Mouse (Mus musculus): Measurements from ENCODE around the gene Kctd2. TPM values are rescaled to one million over a fixed set of nuclear protein-coding genes. Genes with fewer than 3 reads are reported as not detected.
"Not testable (repeated sequence)": the region's sequence is repeated elsewhere in the genome, so short reads cannot be mapped to it uniquely, and the experiment has no call there.

Kctd2 gene
- total RNA-seq (2022), result 10 to 100 TPM; 63.2 to 74.5 (median 72.3) TPM

DNA sequence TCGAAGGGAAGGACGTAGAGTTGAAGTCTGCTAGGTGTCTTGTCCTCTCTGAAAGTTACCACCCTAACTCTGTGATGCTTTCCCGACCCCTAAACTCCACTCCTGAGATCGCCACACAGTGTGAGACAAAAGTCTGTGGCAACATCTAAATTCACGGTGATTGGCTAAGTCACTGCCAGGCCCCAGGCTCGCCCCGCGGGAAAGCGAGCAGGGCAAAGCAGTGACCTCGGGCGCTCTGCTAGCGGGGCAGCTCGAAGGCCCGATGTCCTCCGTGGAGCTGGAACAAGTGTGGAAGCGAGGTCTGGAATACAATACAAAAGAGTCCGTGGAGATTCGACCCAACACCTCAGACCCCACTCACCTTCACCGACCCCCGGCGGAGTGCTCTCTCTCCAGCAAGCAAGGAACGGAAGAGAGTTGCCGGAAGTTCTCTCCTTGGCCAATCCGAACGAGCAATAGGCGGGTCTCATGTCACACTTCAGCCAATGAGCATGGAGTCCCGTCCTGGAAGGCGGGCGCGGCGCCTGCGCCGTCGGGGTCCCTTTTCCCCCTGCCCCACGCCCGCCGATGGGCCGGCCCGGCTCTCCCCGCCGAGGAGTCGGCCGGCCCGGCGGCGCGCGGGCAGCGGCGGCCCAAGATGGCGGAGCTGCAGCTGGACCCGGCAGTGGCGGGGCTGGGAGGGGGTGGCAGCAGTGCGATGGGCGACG is at the start of gene Kctd2, which contains the start of gene Atp5h:
TSS of gene Kctd2 (plus strand) at position 598 of the 707 bp plus-strand sequence.
TSS of gene Atp5h (minus strand) at position 432 of the 707 bp plus-strand sequence.
- peak; percentile 84 to 96 for DNase-seq (ENCODE audit: low spot score in 2 of 2)

DNA sequence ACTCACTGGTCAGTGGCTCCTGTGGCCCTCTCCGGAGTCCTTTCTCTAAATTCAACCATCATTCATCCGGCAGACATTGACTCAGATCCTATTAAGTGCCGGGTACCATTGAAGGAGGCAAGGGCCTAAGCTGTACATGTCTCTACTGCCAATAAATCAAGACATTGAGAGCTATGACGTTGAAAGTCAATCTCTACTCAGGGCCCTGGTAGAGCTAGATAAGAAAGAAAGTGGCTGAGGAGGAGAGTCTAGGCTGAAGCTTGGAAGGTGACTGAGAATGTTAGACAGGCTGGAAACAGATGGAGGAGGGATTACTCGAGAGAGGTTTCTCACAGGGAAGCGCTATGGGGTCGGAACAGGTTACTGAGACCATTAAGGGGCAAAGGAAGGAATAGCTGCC is 49.6 kb upstream of the Kctd2 start:
- DNase-seq (ENCODE audit: low spot score in 2 of 2), result no peak

DNA sequence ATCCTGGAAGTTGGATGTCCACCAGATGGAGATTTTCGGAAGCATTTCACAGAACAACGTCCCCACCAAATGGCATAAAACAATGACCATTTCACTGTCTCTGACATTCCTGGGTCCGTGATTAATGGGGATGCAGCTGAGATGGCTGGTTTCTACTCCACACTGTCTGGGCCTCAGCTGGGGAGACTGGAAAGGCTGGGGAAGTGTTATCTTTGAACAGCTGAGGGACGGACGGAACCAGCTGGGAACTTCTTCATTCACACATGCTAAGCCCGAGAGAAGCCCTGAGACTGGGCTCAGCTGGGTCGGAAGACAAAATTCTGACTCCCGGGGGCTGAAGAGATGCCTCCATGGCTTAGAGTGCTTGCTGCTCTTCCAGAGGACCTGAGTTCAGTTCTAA is 48.6 kb upstream of the Kctd2 start:
- DNase-seq (ENCODE audit: low spot score in 2 of 2), result no peak

DNA sequence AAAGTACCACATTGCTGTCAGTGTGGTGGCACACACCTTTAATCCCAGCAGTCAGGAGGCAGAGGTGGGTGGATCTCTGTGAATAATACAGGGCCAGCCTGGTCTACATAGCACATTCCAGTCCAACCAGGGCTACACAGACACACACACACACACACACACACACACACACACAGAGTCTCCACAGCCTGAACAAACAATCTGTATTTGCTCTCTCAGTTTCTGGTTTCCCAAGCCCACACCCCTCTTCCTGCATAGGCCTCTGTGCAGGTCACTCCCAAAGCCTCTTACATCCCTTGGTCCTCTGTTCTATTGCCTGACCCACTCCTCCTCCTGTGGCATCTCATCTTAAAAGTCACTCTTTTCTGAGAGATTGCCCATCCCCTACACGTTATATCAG is 47.9 kb upstream of the Kctd2 start:
- no peak for DNase-seq (ENCODE audit: low spot score in 2 of 2)

DNA sequence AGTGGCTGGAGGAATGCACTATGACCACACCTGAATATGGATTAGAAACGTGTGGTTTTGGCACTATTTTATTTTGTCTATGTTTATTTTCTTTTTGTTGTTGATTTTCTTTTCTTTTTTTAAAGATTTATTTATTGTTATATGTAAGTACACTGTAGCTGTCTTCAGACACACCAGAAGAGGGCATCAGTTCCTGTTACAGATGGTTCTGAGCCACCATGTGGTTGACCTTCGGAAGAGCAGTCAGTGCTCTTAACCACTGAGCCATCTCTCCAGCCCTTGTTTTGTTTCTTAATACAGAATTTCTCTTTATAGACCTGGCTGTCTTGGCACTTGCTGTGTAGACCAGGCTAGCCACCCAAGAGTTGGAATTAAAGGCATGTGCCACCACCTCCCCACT is 47.2 kb upstream of the Kctd2 start:
- no peak for DNase-seq (ENCODE audit: low spot score in 2 of 2)

DNA sequence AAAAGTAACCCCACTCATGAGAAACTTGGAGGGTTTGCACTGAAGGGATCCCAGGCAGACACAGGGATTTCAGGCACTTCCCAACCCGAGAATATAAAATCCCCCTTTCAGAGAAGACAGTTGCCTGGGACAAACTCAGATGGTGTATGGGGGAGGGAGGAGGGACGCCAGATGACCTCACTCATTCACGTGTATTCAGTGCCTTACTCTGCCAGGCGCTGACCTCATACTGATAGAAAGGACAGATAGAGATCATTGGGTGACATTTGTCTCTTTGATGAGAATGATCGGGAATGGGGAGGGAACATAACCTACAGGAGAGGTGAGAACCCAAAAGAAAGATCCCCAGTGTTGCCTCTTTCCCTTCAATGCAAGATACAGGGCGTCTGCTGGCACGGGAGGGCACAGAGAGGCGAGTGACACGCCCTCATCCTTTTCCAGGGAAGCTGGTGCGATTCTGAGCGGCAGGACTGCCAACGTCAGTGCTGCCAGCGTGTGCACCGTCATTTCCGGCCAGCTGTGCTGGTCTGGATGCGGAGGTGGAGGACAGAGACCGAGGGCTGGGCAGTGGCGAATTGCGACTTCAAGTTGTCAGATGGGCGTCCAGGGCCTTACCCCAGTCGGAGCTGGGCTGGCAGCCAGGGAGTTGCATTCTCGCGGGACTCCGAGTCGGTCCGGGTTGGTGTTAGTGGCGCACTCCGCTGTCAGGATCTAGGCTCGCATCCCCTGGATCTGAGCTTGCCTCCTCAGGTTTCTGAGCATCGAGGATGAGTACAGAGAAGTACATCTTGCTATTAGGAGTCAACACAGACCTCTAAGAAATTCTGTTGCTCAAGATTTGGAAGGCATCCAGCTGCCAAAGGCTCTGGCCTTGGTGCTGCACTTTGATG is 45.9 kb upstream of the Kctd2 start:
- peak; percentile 81 to 84 for DNase-seq (ENCODE audit: low spot score in 2 of 2)

DNA sequence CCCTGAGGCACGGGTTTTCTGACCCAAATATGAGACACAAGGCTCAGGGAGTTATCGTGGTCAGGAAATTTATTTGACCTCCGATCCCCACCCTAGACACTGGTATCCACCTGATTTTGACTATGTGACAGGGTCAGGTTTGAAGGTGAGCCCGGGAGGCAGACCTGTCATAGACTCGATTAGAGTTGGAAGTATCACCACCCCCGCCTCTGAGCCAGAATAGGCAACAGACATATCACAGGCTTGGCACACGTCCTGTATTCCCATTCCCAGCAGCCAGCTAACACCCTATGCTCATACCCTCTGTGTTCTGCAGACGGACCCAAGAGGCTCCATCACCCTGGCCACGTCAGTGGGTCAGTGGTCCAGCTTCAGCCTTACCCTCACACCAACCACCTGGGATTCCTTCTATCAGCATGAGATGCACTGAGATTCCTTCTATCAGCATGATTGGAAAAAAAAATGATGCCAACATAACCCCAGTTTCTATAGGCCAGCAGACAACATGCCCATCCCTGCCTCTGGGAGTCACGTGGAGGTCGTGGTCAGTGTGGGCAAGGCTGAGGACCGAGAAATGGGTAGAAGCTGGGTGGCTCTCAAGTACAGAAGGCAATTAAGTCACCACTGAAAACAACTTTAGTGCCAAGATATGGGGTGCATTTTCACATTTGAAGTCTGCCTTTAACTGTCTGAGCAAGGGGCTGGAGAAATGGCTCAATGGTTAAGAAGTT is 45.1 kb upstream of the Kctd2 start:
- DNase-seq (ENCODE audit: low spot score in 2 of 2), result peak in 1 of 2 experiments; percentile 76

DNA sequence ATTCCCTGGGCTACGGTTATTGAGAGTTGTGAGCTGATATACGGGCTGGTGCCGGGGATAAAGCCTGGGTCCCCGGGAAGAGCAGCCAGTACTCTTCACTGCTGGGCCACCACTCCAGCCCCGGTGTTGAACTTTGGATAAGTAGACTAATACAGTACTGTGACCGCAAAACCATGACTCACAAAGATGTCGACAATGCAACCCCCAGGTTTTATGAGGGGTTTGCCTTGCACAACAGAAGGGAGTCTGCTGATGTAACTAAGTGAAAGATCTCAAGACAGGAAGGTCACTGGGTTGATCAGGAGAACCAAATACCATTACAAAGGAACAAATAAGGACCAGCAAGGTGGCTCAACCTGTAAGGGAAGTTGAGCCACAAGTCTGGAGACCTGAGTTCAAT is 43.2 kb upstream of the Kctd2 start:
- no peak for DNase-seq (ENCODE audit: low spot score in 2 of 2)

DNA sequence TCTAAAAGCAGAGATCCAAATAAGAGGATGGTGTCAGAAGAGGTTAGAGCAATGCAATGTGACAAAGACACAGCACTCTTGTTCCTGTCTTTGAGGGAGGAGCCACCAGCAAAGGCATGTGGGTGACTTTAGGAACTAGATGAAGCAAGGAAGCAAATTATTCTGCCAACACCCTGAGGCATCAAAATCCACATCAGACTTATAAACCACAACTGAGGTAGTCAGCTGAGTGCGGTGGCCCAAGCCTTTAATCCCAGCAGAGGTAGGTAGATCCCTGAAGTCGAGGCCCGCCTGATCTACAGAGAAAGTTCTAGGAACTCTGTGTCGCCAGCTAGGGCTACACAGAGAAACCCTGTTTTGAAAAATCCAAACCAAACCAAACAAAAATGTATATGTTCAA is 42.7 kb upstream of the Kctd2 start:
- DNase-seq (ENCODE audit: low spot score in 2 of 2), result no peak

DNA sequence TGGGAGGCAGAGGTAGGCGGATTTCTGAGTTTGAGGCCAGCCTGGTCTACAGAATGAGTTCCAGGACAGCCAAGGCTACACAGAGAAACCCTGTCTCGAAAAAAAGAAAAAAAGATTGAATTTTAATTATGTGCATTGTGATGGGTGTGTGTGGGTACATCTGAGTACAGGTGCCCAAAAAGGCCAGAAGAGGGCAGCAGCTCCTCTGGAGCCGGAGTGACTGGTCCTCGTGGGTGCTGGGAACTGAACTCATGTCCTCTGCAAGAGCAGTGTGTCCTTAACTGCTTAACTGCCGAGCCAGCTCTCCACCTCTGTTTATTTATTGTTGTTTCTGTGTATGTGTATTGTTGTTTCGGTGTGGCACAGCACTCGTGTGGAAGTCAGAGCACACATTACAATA is 42.1 kb upstream of the Kctd2 start:
- no peak for DNase-seq (ENCODE audit: low spot score in 2 of 2)

DNA sequence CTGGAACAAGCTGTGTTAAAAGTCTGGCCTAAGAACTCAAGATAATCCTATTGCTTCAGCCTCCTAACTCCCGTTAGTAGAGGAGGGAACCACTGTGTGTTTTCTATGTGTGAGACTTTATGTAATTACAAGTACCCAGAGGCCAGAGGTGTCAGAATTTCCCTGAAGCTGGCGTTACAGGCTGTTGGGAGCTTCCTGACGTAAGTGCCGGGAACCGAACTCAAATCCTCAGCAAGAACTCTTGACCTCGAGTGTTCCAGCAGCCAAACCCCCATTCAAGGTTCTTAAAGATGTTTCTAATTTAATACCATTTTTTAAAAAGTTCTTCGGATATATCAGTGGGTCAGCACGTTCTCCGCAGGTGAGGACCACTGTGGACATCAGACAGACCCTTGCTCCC is 38.7 kb upstream of the Kctd2 start:
- DNase-seq (ENCODE audit: low spot score in 2 of 2), result no peak

DNA sequence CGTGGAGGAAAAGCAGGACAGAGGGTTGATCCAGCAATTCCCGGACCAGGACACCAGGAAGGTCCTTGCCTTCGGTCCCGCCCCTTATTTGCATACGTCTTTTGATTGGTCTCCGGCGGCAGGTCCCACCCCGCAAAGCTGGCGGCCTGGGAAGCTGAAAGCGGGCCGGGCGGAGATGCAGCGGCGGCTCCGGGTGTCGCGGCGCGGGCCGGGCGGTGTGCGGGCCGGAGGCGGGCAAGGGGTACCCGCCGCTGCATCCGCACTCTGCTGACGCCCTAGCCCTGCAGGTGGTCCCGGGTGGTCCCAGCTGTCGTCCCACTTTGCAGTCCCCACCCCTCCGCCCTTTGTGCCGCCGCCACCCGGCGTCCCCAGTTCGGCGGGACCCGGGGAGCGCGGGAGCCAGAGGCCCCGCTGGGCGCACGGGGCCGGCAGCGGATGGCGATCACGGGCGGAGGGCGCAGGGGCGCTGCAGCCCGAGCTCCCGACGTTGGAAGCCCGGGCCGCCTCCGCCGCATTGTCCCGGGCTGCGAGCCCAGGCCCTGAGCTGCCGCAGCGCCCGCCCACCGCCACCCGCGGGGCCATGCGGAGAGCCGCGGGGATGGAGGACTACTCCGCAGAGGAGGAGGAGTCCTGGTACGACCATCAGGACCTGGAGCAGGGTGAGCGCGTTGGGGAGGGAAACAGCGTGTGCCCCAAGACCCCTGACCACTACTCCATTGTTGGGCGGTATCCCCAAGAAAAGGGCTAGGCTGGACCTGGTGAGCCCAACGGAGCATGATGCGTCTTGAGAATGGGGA is 38.0 kb upstream of the Kctd2 start, which contains the start of gene Cdr2l:
TSS of gene Cdr2l (plus strand) at position 174 of the 797 bp plus-strand sequence.
- DNase-seq (ENCODE audit: low spot score in 2 of 2), result peak; percentile 72 to 82

DNA sequence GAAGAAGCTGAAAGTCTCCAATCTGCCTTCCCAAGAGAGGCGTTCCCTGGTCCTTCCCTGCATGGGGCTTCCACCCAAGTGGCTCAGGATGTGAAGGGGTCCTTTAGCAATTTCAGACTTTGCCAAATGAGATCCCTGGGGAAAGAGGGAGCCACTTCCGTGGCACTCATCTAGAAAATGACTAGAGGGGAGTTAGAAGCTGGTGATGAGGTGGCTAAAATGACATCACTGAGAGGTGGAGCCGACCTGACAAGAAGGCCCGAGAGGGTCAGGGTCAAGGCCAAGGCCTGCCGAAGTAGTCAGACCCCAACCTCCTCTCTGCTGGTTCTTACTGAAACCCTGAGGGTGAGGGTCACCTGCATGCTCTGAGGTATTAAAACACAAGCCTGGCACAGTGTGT is 37.0 kb upstream of the Kctd2 start:
- DNase-seq (ENCODE audit: low spot score in 2 of 2), result no peak

DNA sequence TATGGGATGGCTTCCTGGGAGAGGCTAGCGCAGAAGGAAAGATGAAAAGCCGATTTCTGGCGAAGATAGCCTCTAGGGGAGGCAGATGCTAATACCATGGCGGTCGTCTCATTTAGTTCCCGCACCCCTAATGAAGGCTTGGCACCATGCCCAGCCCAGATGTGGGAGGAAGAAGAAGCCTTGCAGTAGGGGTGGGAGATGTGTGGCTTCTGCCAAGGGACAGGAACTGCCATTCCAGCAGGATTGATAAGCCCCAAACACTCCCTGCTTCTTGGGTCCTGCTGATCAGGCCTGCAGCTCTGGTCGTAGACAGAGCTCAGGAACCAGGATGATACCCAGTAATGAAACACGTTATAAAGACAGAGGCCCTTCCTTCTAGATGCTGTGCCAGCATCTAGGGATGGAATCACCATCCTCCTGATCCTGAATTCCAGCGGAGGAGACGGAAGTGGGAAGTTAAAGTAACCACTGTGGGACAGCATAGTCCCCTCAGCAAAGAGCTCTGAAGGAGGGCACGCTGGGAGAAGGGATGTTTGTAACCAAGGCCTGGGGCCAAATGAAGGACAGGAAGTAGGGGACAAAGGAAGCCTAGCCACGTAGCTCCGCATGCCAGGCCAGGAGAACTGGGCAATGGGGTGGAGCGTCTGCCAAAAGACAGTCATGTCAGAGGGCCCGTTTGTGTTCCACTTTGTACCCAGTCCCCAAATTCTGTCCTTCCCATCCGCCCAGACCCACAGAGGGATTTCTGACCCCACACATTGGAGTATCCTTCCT is 36.0 kb upstream of the Kctd2 start:
- peak in 1 of 2 experiments; percentile 59 for DNase-seq (ENCODE audit: low spot score in 2 of 2)

DNA sequence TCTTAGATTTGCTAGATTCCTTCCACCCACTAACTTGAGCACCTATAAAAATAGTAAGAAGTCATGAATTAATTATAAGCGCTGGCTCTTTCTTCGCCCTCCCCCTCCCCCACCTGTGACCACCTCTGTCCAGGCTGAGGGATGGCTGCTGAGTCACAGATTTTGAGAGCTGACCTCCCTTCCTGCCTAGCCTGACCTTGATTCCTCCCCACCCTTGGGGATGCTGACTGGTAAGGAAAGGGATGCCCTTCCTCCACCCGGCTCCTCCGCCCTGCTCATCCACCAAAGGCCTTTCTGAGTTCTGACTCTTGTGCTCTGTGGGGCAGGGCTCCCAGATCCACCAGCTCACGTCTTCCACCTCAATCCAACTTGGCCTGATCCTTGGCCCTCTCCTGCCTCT is 35.3 kb upstream of the Kctd2 start:
- no peak for DNase-seq (ENCODE audit: low spot score in 2 of 2)

DNA sequence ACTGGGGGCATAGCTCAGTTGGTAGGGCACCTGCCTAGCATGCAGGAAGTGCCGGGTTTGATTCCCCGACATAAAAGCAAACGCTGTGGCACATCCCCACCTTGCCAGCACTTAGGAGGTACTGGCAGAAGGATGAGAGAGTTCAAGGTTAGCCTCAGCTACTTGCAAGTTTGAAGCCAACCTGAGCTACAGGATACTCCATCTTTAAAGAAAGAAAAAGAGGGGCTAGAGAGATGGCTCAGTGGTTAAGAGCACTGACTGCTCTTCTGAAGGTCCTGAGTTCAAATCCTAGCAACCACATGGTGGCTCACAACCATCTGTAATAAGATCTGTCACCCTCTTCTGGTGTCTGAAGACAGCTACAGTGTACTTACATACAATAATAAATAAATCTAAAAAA is 33.1 kb upstream of the Kctd2 start:
- not testable (repeated sequence) for DNase-seq (ENCODE audit: low spot score in 2 of 2)

DNA sequence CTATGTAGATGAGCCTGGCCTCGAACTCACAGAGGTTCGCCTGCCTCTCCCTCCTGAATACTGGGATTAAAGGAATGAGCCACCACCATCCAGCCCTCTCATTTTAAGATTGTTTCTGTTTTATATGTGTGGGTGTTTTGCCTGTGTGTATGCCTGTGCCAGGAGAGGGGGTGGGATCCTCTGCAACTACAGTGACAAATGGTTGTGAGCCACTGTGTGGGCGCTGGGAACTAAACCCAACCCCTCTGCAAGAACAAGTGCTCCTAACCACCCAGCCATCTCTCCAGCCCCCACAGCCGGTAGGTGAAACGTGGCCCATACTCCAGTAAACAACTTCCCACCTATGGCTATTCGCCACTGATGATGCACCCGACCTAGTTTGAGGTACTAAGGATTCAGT is 28.6 kb upstream of the Kctd2 start:
- no peak for DNase-seq (ENCODE audit: low spot score in 2 of 2)

DNA sequence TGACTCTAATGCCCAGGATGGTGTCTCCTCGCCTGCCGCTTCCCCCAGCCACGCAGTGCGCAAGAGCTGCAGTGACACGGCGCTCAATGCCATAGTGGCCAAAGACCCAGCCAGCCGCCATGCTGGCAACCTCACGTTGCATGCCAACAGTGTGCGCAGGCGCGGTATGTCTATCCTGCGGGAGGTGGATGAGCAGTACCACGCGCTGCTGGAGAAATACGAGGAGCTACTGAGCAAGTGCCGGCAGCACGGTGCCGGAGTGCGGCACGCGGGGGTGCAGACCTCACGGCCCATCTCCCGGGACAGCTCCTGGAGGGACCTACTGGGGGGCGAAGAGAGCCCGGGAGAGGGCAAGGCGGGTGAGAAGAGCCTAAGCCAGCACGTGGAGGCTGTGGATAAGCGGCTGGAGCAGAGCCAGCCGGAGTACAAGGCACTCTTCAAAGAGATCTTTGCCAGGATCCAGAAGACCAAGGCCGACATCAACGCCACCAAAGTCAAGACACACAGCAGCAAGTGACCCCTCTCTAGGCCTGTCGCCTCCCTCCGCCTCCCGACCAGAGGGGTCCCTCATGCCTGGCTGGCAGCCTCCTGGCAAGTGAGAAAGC is 26.1 kb upstream of the Kctd2 start:
- DNase-seq (ENCODE audit: low spot score in 2 of 2), result no peak

DNA sequence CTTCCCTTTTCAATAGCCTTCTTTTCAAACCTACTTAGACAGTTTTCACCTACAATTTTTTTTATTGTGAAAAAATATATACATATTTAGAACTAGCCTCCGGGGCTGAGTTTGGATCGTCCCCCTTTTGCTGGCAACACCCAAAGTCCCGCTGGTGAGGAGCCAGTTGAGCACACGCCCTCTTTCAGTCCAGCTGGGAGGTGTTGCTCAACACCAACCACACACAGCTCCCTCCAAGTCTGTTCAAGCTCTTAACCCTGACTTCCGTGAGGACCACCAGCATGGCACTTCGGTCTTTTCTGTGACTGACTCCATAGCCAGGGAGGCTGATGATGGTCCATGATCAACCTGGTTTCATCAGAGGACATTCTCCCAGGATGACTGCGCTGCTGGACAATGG is 21.8 kb upstream of the Kctd2 start:
- DNase-seq (ENCODE audit: low spot score in 2 of 2), result no peak

DNA sequence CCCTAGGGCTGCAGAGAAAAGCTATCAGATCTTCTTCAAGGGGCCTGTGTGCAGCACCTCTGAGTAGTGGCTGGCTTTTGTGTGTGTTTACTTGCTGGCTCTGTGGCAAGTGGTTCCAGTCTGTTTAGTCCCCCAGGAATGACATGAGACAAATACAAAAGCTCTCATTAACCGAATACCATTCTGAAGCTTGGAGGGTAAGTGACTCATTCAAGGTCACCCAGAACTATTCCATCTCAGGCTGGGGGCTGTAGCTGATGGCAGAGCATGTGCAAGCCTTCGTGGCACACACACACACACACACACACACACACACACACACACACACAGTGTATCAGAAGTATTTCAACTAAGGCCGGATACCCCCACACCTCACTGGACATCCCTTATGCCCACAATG is 19.8 kb upstream of the Kctd2 start:
- no peak for DNase-seq (ENCODE audit: low spot score in 2 of 2)

All from left cerebral cortex, adult 8-10 months (tissue).